Mouse (Mus musculus) Muller cell, postnatal 12 days (primary cell): Measurements from ENCODE around the gene Spata1.
A peak's percentile ranks its signal among the peaks of the same experiment; 100 is the strongest.

ENCODE experiments used
- DNase-seq: peaks from one replicate; pipeline ENCODE4 v3.0.0-alpha.2; 2015; ENCODE audit errors: inconsistent ontology term

The Spata1 gene

GRCm38 (mm10) chr3:146499431-146500002 lies at the start of gene Spata1, which contains the start of gene Gng5:
TSS of gene Spata1 (minus strand) at chr3:146499753.
TSS of gene Gng5 (plus strand) at chr3:146499807.
- DNase-seq, result peak; percentile 96

GRCm38 (mm10) chr3:146543632-146544031 lies 44.1 kb upstream of the Spata1 start:
- DNase-seq, result no peak

- DNase-seq, result no peak
Observed at GRCm38 (mm10) chr3:146540521-146541273, 41.1 kb upstream of the Spata1 start.

- no peak for DNase-seq
Observed at GRCm38 (mm10) chr3:146534986-146535385, 35.4 kb upstream of the Spata1 start.

GRCm38 (mm10) chr3:146528335-146528734 lies 28.8 kb upstream of the Spata1 start:
- DNase-seq, result no peak

GRCm38 (mm10) chr3:146521652-146522020 lies 22.1 kb upstream of the Spata1 start:
- DNase-seq, result no peak

- DNase-seq, result peak; percentile 92
Observed at GRCm38 (mm10) chr3:146520798-146521651, 21.5 kb upstream of the Spata1 start, which contains the start of gene Rpf1. TSS of gene Rpf1 (minus strand) at chr3:146521429.

GRCm38 (mm10) chr3:146520226-146520797 lies 20.8 kb upstream of the Spata1 start:
- DNase-seq, result no peak

GRCm38 (mm10) chr3:146506711-146507110 lies 7.2 kb upstream of the Spata1 start:
- DNase-seq, result no peak

GRCm38 (mm10) chr3:146501601-146502123 lies 2.1 kb upstream of the Spata1 start:
- peak; percentile 12 for DNase-seq

- no peak for DNase-seq
Observed at GRCm38 (mm10) chr3:146500810-146501201, 1.3 kb upstream of the Spata1 start.

GRCm38 (mm10) chr3:146500003-146500809 lies 653 bp upstream of the Spata1 start:
- peak; percentile 79 for DNase-seq

GRCm38 (mm10) chr3:146498989-146499388 lies 564 bp downstream of the Spata1 start:
- no peak for DNase-seq

- DNase-seq, result no peak
Observed at GRCm38 (mm10) chr3:146494941-146495340, 4.6 kb downstream of the Spata1 start.

GRCm38 (mm10) chr3:146486464-146486863 lies 13.1 kb downstream of the Spata1 start:
- no peak for DNase-seq

- no peak for DNase-seq
Observed at GRCm38 (mm10) chr3:146482044-146482443, 17.5 kb downstream of the Spata1 start.

GRCm38 (mm10) chr3:146474428-146474827 lies 25.1 kb downstream of the Spata1 start:
- DNase-seq, result no peak

- DNase-seq, result peak; percentile 67
Observed at GRCm38 (mm10) chr3:146473741-146474140, 25.8 kb downstream of the Spata1 start.

- no peak for DNase-seq
Observed at GRCm38 (mm10) chr3:146472657-146473056, 26.9 kb downstream of the Spata1 start.

GRCm38 (mm10) chr3:146469226-146469625 lies 30.3 kb downstream of the Spata1 start:
- no peak for DNase-seq

- DNase-seq, result no peak
Observed at GRCm38 (mm10) chr3:146462939-146463338, 36.6 kb downstream of the Spata1 start.
